Mouse (Mus musculus): ENCODE data around the gene Padi6. TPM values are rescaled to one million over a fixed set of nuclear protein-coding genes. Genes with fewer than 3 reads are reported as not detected.

Gene Padi6
- polyA plus RNA-seq, 1 experiment from 2014 or later = not detected

- Histone ChIP-seq H3K27me3 (no peaks in the 10 kb centered on the region), H3K9ac (no peak overlapping the region), H3K36me3 (peaks cover 73% of the 10 kb centered on the region), H3K4me2 (no peak overlapping the region), H3K9me3 (no peaks in the 10 kb centered on the region), H3K4me1 (replicated peaks) (peaks cover 20% of the 10 kb centered on the region), H3K4me3 (no peak overlapping the region), H3K27ac (replicated peaks) (no peak overlapping the region)
- WGBS = 96% methylated on average over 11 of the region's 11 CpGs
- no peak for ATAC-seq (ENCODE audit: low FRiP score, low read depth)
These were observed 25.4 kb downstream of the Padi6 start for GRCm38 (mm10) chr4:140716994-140717393.

DNA sequence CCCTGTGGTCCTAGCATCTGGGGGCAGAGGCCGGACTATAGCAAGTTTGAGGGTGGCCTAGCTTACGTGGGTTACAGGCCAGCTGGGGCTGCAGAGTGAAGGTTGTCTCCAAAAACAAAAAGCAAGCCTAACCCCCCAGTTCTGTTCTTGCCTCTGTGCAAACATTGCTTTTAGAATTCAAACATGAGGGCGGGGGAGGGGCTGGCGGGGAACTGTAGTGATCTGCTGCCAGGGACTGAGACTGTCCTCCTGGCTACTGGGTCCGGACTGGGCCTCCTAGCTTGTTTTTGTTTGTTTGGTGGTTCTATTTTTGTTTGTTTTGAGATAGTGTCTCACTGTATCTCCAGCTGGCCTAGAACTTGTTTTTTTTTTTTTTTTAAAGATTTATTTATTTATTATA, 27.9 kb downstream of the Padi6 start:
- H3K27me3 ChIP-seq = no peaks in the 10 kb centered on the region
- H3K36me3 ChIP-seq = peaks cover 69% of the 10 kb centered on the region
- no peak for ATAC-seq (ENCODE audit: low FRiP score, low read depth)
- peak overlapping the region; percentile 74 for H3K27ac ChIP-seq (replicated peaks)
- 77% methylated on average over 5 of the region's 5 CpGs for WGBS
- H3K9me3 ChIP-seq = no peaks in the 10 kb centered on the region
- H3K4me2 ChIP-seq = no peak overlapping the region
- no peak overlapping the region for H3K4me3 ChIP-seq
- peaks cover 20% of the 10 kb centered on the region for H3K4me1 ChIP-seq (replicated peaks)
- H3K9ac ChIP-seq = no peak overlapping the region

- 23% methylated on average over 29 of the region's 29 CpGs for WGBS
- peak overlapping the region; percentile 74 for H3K27ac ChIP-seq (replicated peaks)
- H3K36me3 ChIP-seq = peaks cover 65% of the 10 kb centered on the region
- H3K4me1 ChIP-seq (replicated peaks) = peaks cover 22% of the 10 kb centered on the region
- no peak overlapping the region for H3K4me3 ChIP-seq
- H3K9ac ChIP-seq = no peak overlapping the region
- H3K4me2 ChIP-seq = 0 out of 2 replicates have a peak overlapping the region, but pooled peaks have one; percentile 2
- H3K9me3 ChIP-seq = no peaks in the 10 kb centered on the region
- H3K27me3 ChIP-seq = no peaks in the 10 kb centered on the region
- peak; percentile 90 for ATAC-seq (ENCODE audit: low FRiP score, low read depth)
These were observed 28.7 kb downstream of the Padi6 start for GRCm38 (mm10) chr4:140713480-140714365.

DNA sequence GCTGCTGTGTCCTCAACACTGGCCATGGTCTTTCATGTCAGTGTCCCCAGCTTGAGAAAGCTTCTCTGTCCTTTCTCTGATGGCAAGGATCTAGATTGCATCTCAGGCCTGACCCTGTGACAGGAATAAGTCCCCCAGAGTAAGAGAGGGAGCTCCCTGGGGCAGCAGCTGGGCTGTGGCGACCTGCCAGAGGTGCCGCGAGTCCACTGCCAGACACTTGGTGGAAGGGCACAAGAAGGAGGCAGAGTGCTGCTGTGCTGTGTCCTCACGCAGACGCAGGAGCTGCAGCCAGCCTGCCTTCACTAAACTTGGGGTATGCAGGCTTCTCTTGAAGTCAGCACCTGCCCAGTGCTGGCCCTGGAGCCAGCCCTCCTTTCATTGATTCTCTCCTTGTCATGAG, 31.1 kb downstream of the Padi6 start:
- Histone ChIP-seq H3K4me1 (replicated peaks) (peaks cover 28% of the 10 kb centered on the region), H3K27me3 (no peaks in the 10 kb centered on the region), H3K9me3 (no peaks in the 10 kb centered on the region), H3K9ac (no peak overlapping the region), H3K27ac (replicated peaks) (no peak overlapping the region), H3K4me2 (no peak overlapping the region), H3K4me3 (no peak overlapping the region), H3K36me3 (peaks cover 53% of the 10 kb centered on the region)
- no peak for ATAC-seq (ENCODE audit: low FRiP score, low read depth)
- 66% methylated on average over 5 of the region's 5 CpGs for WGBS

DNA sequence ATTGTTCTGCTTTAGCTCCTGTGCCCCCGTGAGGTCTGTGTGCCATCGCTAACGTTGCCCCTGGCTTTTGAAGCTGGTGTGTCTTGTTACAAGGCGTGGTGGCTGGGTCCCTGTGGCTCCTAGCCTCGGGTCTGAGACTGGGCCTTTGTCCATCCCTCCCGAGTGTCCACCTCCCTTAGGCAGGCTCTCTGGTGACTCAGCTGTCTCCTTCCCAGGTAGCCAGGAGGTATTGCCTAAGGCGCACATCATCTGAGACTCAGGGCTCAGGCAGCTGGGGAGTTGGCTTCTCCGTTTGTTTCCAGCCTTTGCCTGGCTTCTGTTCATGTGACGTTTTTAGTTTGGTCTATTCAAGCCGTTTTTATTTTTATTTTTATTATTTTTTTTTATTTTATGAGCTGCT, 31.7 kb downstream of the Padi6 start:
- WGBS = 74% methylated on average over 10 of the region's 10 CpGs
- peaks cover 47% of the 10 kb centered on the region for H3K36me3 ChIP-seq
- no peak for ATAC-seq (ENCODE audit: low FRiP score, low read depth)
- no peak overlapping the region for H3K27ac ChIP-seq (replicated peaks)
- H3K9ac ChIP-seq = no peak overlapping the region
- H3K4me2 ChIP-seq = no peak overlapping the region
- H3K27me3 ChIP-seq = no peaks in the 10 kb centered on the region
- no peak overlapping the region for H3K4me3 ChIP-seq
- no peaks in the 10 kb centered on the region for H3K9me3 ChIP-seq
- H3K4me1 ChIP-seq (replicated peaks) = peaks cover 28% of the 10 kb centered on the region

DNA sequence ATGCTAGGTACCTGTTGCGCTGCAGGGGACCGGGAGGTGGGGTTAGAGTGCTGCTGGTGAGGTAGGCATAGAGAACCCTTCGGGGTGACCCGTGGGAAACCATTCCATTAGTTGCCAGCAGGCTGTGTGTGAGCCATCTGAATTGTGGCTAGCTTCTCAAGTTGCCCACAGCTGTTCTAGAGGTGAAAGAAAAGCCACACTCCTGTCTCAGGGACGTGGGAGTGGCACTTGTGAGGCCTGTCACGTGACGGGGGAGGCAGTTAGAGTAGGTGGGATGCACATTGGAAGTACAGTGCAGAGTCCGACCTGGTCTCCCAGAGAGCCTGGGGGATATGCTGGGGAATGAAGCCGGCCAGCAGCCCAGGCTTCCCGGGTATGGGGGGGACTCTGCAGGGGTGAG, 32.8 kb downstream of the Padi6 start:
- Histone ChIP-seq H3K9me3 (no peaks in the 10 kb centered on the region), H3K27ac (replicated peaks) (no peak overlapping the region), H3K27me3 (no peaks in the 10 kb centered on the region), H3K9ac (no peak overlapping the region), H3K36me3 (peaks cover 42% of the 10 kb centered on the region), H3K4me1 (replicated peaks) (peaks cover 30% of the 10 kb centered on the region), H3K4me3 (no peak overlapping the region), H3K4me2 (no peak overlapping the region)
- ATAC-seq (ENCODE audit: low FRiP score, low read depth) = no peak
- WGBS = 90% methylated on average over 10 of the region's 10 CpGs

GRCm38 (mm10) chr4:140709111-140709510, 33.3 kb downstream of the Padi6 start:
- H3K4me1 ChIP-seq (replicated peaks) = peaks cover 30% of the 10 kb centered on the region
- peaks cover 42% of the 10 kb centered on the region for H3K36me3 ChIP-seq
- no peak overlapping the region for H3K9ac ChIP-seq
- no peaks in the 10 kb centered on the region for H3K27me3 ChIP-seq
- WGBS = 66% methylated on average over 7 of the region's 7 CpGs
- no peak overlapping the region for H3K27ac ChIP-seq (replicated peaks)
- no peaks in the 10 kb centered on the region for H3K9me3 ChIP-seq
- no peak overlapping the region for H3K4me2 ChIP-seq
- no peak overlapping the region for H3K4me3 ChIP-seq
- ATAC-seq (ENCODE audit: low FRiP score, low read depth) = no peak

DNA sequence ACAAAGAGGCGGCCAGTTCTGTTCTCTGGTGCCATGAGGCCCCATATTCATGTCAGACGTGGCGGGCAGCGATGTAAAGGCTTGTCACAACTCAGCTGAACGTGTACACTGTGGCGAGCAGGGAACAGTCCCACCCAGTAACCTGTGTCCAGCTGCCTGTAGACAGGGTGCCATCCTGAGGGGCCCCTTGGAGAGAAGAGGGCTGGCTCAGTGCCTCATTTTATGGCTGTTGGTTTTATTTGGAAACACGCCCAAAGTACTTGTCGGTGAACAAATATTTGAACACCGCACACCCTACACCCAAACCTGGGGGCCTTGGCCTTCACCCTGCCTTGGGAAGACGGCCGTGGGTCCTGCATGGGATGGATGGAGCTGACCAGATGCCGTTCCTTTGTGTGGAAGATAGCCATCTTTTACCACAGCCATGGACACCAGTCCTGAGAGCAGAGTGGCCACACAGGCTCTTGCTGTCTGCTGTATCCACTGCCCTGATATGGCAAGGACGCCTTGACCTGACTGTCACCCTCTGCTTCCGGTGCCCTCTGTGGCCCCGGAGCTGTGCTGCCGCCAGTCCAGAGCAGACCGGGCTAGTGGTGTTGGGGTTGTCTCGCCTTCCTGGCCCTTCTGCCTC, 34.0 kb downstream of the Padi6 start:
- ATAC-seq (ENCODE audit: low FRiP score, low read depth) = no peak
- Histone ChIP-seq H3K9me3 (no peaks in the 10 kb centered on the region), H3K27ac (replicated peaks) (no peak overlapping the region), H3K9ac (no peak overlapping the region), H3K27me3 (no peaks in the 10 kb centered on the region), H3K36me3 (peaks cover 42% of the 10 kb centered on the region), H3K4me1 (replicated peaks) (peaks cover 30% of the 10 kb centered on the region), H3K4me2 (no peak overlapping the region), H3K4me3 (no peak overlapping the region)
- 84% methylated on average over 18 of the region's 18 CpGs for WGBS

DNA sequence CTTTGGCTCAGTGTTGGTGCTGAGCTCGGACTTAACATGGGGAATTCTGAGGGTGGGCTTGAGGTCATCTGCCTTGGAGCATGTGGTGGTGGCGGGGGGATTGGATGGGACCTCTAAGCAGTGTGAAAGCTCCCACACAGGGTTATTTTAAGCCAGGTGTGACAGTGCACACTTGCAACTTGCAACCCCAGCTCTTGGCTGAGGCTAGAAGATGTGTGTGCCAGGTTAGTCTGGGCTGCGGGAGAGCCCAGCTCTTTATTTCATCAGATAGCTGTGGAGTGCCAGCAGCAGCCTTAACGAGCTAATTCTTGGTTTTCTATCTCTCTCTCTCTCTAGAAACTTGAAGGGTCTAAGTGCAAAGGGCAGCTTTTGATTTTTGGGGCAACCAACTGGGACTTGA, 34.8 kb downstream of the Padi6 start:
- no peak for ATAC-seq (ENCODE audit: low FRiP score, low read depth)
- H3K4me3 ChIP-seq = no peak overlapping the region
- H3K9ac ChIP-seq = no peak overlapping the region
- H3K27me3 ChIP-seq = no peaks in the 10 kb centered on the region
- peaks cover 29% of the 10 kb centered on the region for H3K4me1 ChIP-seq (replicated peaks)
- H3K9me3 ChIP-seq = no peaks in the 10 kb centered on the region
- 82% methylated on average over 4 of the region's 4 CpGs for WGBS
- no peak overlapping the region for H3K4me2 ChIP-seq
- peaks cover 35% of the 10 kb centered on the region for H3K36me3 ChIP-seq
- no peak overlapping the region for H3K27ac ChIP-seq (replicated peaks)

DNA sequence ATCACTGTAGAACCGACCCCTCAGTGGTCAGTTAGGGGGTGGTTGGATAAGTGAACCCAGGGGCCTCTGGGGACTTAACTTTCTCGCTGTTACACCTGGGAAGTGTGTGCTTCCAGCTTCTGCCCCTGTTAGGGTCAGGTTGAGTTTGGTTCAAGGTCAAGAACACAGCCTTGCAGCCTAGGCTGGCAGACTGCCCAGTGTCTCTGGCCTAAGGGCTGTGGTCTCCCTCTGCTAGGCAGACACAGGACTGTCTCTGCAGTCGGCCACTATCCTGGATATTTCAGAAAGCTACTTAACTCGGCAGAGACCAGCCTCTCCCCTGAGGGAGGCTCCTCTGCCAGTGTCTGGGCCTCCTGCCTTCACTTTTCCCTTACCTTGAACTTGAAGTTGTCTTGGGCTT, 38.3 kb downstream of the Padi6 start:
- H3K4me1 ChIP-seq (replicated peaks) = peaks cover 49% of the 10 kb centered on the region
- peak overlapping the region; percentile 74; the same call in 1 of the 2 replicates for H3K4me3 ChIP-seq
- H3K4me2 ChIP-seq = peak overlapping the region; percentile 94
- peaks cover 10% of the 10 kb centered on the region; the same call in 1 of the 2 replicates for H3K36me3 ChIP-seq
- peak overlapping the region; percentile 88; the same call in 1 of the 2 replicates for H3K27ac ChIP-seq (replicated peaks)
- ATAC-seq (ENCODE audit: low FRiP score, low read depth) = no peak
- no peaks in the 10 kb centered on the region for H3K9me3 ChIP-seq
- peaks cover 6% of the 10 kb centered on the region; the same call in 1 of the 2 replicates for H3K27me3 ChIP-seq
- WGBS = 39% methylated on average over 4 of the region's 4 CpGs
- H3K9ac ChIP-seq = no peak overlapping the region; the same call in 1 of the 2 replicates

DNA sequence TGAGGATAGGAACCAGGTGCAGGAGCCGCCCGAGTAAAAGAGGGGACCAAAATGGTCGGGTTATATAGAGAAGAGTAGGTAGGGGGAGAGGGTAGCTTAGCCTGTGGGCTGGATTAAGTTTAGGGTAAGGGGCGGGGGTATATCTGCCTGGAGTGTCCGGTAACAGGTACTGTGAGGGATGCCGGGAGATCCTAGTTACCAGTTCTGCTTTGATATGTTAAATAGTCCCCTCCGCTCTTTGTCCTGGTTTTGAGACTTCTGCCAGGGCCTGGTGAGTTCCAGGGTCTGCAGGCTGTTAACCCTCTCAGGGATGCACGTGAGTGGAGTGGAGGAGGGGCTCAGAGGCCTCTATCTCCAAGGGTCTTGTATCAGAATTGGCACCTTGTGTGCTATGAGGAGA, 38.8 kb downstream of the Padi6 start:
- Histone ChIP-seq H3K27ac (replicated peaks) (peak overlapping the region; percentile 88), H3K4me2 (peak overlapping the region; percentile 94), H3K9me3 (no peaks in the 10 kb centered on the region), H3K4me1 (replicated peaks) (peaks cover 48% of the 10 kb centered on the region), H3K4me3 (peak overlapping the region; percentile 74), H3K36me3 (peaks cover 6% of the 10 kb centered on the region; the same call in 1 of the 2 replicates), H3K27me3 (peaks cover 11% of the 10 kb centered on the region), H3K9ac (peak overlapping the region; percentile 78)
- 4% methylated on average over 8 of the region's 8 CpGs for WGBS
- no peak for ATAC-seq (ENCODE audit: low FRiP score, low read depth)

GRCm38 (mm10) chr4:140702611-140703327, 39.7 kb downstream of the Padi6 start:
- peaks cover 15% of the 10 kb centered on the region for H3K27me3 ChIP-seq
- no peaks in the 10 kb centered on the region for H3K9me3 ChIP-seq
- H3K36me3 ChIP-seq = no peaks in the 10 kb centered on the region
- ATAC-seq (ENCODE audit: low FRiP score, low read depth) = peak; percentile 75
- H3K27ac ChIP-seq (replicated peaks) = peak overlapping the region; percentile 88
- WGBS = under 1% methylated on average over 26 of the region's 68 CpGs
- H3K9ac ChIP-seq = peak overlapping the region; percentile 78
- H3K4me3 ChIP-seq = peak overlapping the region; percentile 74
- H3K4me1 ChIP-seq (replicated peaks) = peaks cover 47% of the 10 kb centered on the region
- H3K4me2 ChIP-seq = peak overlapping the region; percentile 94
